Mouse (Mus musculus) heart, embryonic 14.5 days (tissue): ENCODE measurements around the gene Map4k1. TPM values are rescaled to one million over a fixed set of nuclear protein-coding genes. Genes with fewer than 3 reads are reported as not detected.

ENCODE experiments used
- ATAC-seq: fragments of 200-750 bp; cut with Nextera tagmentation; 2 replicates; pipeline ENCODE4 v1.8.0; 2017; ENCODE audit warnings: low read depth, moderate TSS enrichment; ENCODE audit not compliant: insufficient number of reproducible peaks, insufficient read depth, low FRiP score
- H3K27ac ChIP-seq, 2 experiments: fragments of 200-500 bp in 1 of 2; fragments of 300-500 bp in 1 of 2; sonication (generic) in 1 of 2; replicated peaks in 1 of 2; 2 replicates each; pipeline ENCODE4 v1.5.1; 2012 to 2014; ENCODE audit warnings: low read depth in 2 of 2, low read length in 2 of 2, control low read depth in 1 of 2, mild to moderate bottlenecking in 1 of 2, mixed read lengths in 1 of 2; ENCODE audit not compliant: control insufficient read depth in 1 of 2, insufficient read depth in 1 of 2
- H3K27me3 ChIP-seq: fragments of 300-500 bp; sonication (generic); 2 replicates; pipeline ENCODE4 v1.6.1; 2014; ENCODE audit warnings: mild to moderate bottlenecking, low read length, control low read depth; ENCODE audit not compliant: control insufficient read depth, insufficient read depth
- H3K36me3 ChIP-seq: fragments of 300-500 bp; sonication (generic); 2 replicates; pipeline ENCODE4 v1.6.1; 2014; ENCODE audit warnings: mild to moderate bottlenecking, control low read depth, low read length, mixed read lengths; ENCODE audit not compliant: control insufficient read depth, insufficient read depth
- H3K4me1 ChIP-seq, 2 experiments: fragments of 200-500 bp in 1 of 2; fragments of 300-500 bp in 1 of 2; sonication (generic) in 1 of 2; 2 replicates each; pipeline ENCODE4 v1.6.1; 2012 to 2014; ENCODE audit warnings: low read length in 2 of 2, control low read depth in 1 of 2, mixed read lengths in 1 of 2; ENCODE audit not compliant: control insufficient read depth in 2 of 2, insufficient read depth in 2 of 2
- H3K4me2 ChIP-seq: fragments of 300-500 bp; sonication (generic); 2 replicates; pipeline ENCODE4 v1.6.1; 2014; ENCODE audit warnings: mild to moderate bottlenecking, low read length
- H3K4me3 ChIP-seq, 2 experiments: fragments of 200-500 bp in 1 of 2; fragments of 300-500 bp in 1 of 2; sonication (generic) in 1 of 2; 2 replicates each; pipeline ENCODE4 v1.5.1; 2012 to 2014; ENCODE audit warnings: low read length in 2 of 2, mild to moderate bottlenecking in 2 of 2, control low read depth in 1 of 2, low read depth in 1 of 2, moderate library complexity in 1 of 2; ENCODE audit not compliant: control insufficient read depth in 1 of 2, insufficient read depth in 1 of 2
- H3K9ac ChIP-seq: fragments of 300-500 bp; sonication (generic); 2 replicates; pipeline ENCODE4 v1.6.1; 2014; ENCODE audit warnings: mild to moderate bottlenecking, low read length
- H3K9me3 ChIP-seq: fragments of 300-500 bp; sonication (generic); 2 replicates; pipeline ENCODE4 v1.6.1; 2016; ENCODE audit warnings: low read length, control low read depth; ENCODE audit not compliant: control insufficient read depth
- WGBS: fragments of 180-500 bp; shearing (Covaris S2); extraction: QIAGEN DNeasy Blood & Tissue Kit; methylation state at CpG from one replicate; pipeline ENCODE4 v1.1.7; 2014; 5-methylcytosine and 5-hydroxymethylcytosine counted together
- polyA plus RNA-seq: library from polyadenylated mRNA; unstranded; fragments of >200 nt; fragmentation: Nextera tagmentation; extraction: Ambion mirVana; gene quantifications from 2 replicates; pipeline ENCODE4 v1.2.1, GENCODE M21; 2014

Map4k1 gene
- polyA plus RNA-seq, 1 experiment from 2014 or later = 2.8 TPM

DNA sequence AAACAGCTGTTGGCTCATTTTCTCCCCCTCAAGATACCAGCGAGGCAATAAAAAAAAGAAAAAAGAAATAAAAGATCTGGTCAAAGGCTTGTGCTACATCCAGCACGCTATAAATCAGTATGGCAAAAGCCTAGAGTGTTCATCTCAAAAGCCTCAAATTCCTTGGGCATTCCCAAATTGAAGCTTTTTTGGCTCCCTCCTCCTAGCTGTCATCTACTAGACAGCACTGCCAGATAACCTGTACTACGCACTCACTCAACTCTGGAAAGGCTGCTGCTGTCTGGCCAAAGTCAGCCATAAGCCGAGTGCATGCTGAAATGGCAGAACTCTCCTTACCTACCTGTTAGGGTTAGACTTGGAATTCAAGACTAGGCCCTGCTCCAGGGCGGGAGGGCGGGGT lies 24.6 kb upstream of the Map4k1 start:
- peaks cover 23% of the 10 kb centered on the region for H3K36me3 ChIP-seq
- peak overlapping the region; percentile 36 for H3K4me2 ChIP-seq
- H3K4me1 ChIP-seq = peaks cover 21 to 73% of the 10 kb centered on the region in 2 experiments
- H3K27me3 ChIP-seq = no peaks in the 10 kb centered on the region
- 43% methylated on average over 6 of the region's 6 CpGs for WGBS
- no peak for ATAC-seq
- no peaks in the 10 kb centered on the region for H3K9me3 ChIP-seq
- H3K9ac ChIP-seq = peak overlapping the region; percentile 35
- no peak overlapping the region for H3K4me3 ChIP-seq
- H3K27ac ChIP-seq = peak overlapping the region; percentile 27 to 83

DNA sequence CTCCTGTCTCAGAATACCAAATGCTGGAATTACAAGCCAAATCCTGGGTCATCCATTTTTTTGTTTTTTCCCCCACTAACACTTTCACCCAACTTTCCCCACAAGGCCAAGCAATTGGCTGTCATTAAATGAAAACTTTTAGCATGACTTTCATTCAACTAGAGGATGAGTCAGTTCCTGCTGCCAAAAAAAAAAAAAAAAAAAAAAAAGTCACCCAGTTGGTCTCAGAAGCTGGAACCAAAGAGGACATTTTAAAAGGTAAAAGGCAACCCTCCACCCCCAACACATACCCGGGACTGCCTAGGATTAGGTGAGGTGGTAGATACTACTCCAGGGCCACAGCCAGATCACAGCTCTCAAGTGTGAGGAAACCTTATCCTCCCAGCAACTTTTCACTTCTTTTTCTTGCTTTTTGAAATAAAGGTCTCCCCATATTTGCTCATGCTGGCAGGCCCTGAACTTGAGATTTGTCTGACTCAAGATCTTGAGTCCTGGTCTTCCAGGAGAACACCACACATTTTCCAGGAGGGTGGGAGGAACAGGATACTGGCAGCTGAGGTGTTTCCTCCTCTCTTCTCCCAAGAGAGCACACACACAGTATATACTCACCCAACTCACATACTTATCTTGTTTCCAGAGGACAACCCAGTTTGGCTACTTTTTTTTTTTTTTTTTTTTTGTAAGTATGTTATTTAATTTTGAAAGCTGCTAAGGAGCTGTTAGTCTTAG lies 23.7 kb upstream of the Map4k1 start:
- H3K4me3 ChIP-seq = 0 out of 4 replicates have a peak overlapping the region, but pooled peaks of 1 of the 2 experiments have one; percentile 100
- peak overlapping the region; percentile 49 to 88 for H3K27ac ChIP-seq
- peak overlapping the region; percentile 99 for H3K9ac ChIP-seq
- no peak for ATAC-seq
- H3K4me1 ChIP-seq = peaks cover 21 to 69% of the 10 kb centered on the region in 2 experiments
- peaks cover 23% of the 10 kb centered on the region for H3K36me3 ChIP-seq
- no peaks in the 10 kb centered on the region for H3K9me3 ChIP-seq
- WGBS = 19% methylated on average over 1 of the region's 1 CpGs
- H3K4me2 ChIP-seq = peak overlapping the region; percentile 88
- no peaks in the 10 kb centered on the region for H3K27me3 ChIP-seq

DNA sequence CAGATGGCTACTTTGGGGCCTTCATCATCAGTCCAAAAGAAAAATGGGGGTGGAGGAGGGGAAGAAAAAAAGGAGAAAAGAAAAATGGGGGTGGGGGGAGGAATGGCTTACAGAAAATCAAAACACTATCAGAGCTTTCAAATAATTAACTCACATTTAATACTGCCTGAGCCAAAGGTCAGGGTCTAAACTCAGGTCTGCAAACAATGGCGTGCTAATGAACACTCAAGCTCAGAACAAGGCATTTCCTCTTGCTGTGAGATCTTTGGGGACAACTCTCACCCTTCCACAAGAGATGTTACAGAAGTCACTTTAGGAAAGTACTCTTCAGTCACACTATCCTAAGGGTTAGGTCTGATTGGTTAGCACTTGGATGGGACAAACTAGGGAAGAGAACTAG lies 23.1 kb upstream of the Map4k1 start:
- Histone ChIP-seq H3K4me3 (peak overlapping the region in 1 of 2 experiments; percentile 100; a peak in 2 of 4 replicates), H3K4me2 (peak overlapping the region; percentile 88), H3K27ac (peak overlapping the region in 1 of 2 experiments; percentile 88; a peak in 2 of 4 replicates), H3K9me3 (no peaks in the 10 kb centered on the region), H3K9ac (peak overlapping the region; percentile 99), H3K27me3 (no peaks in the 10 kb centered on the region), H3K4me1 (peaks cover 16 to 63% of the 10 kb centered on the region in 2 experiments), H3K36me3 (peaks cover 23% of the 10 kb centered on the region)
- WGBS = 45% methylated on average over 1 of the region's 1 CpGs
- ATAC-seq = no peak

DNA sequence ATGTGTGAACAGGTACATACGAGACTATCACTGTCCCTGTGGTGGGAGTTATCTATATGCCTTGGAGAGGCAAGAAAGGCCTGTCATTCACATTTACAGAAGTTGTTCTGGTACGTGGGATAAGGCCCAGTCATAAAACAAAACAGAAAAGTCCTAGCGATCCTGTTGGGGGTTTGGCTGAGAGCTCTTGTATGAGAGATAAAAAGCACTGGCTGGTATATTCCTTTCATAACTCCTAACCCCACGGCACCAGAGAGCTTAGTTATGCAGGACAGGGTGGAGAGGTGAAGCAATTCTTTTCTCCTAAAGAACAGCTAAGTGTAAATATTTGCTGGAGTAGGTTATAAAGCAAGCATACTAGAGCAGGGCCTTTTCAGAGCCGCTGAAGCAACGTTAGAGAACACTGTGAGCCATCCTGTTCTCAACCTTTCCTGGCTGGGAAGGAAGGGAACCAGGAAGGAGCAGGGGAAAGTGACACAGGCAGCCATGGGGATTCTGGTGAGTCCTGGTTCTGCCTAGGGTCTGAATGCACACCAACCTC lies 22.3 kb upstream of the Map4k1 start:
- 5% methylated on average over 6 of the region's 6 CpGs for WGBS
- H3K4me1 ChIP-seq = peaks cover 13 to 57% of the 10 kb centered on the region in 2 experiments

DNA sequence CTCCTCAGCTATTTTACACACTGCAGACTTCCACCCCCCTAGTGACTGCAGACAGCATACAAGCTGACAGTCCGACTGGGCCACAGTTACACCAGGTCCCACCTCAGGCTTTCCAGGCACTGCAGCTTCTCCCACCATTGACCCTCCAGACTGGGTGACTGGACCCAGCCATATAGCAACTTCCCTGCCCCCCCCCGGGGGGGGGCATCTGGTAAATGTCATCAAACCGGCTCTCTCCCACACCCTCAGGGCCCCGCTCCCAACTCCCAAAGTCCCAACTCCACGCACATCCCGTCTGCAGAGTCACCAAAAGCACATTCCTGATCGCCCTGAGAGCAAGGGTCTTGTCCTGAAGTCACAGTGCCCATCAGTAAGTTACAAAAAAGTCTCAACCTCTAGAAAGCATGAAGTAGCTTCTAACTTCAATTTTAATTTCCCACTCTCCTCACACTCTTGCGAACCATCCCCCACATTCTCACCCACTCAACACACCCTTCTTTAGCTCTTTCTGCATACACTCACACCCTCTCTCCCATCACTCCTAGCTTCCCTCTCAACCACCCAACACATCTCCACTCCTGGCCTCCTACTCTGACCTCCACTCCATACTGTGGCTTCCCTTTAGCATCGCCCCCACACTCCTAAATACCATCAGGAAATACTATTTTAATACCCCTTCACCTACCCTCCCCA lies 21.4 kb upstream of the Map4k1 start:
- no peak for ATAC-seq
- Histone ChIP-seq H3K27ac (peak overlapping the region; percentile 88 to 89), H3K9me3 (no peaks in the 10 kb centered on the region), H3K27me3 (no peaks in the 10 kb centered on the region), H3K36me3 (peaks cover 18% of the 10 kb centered on the region; the same call in 1 of the 2 replicates), H3K4me3 (peak overlapping the region; percentile 96 to 100), H3K4me1 (peaks cover 10 to 47% of the 10 kb centered on the region in 2 experiments), H3K4me2 (peak overlapping the region; percentile 88), H3K9ac (peak overlapping the region; percentile 99)
- WGBS = 2% methylated on average over 9 of the region's 9 CpGs

More for the DNA sequence above, 22.3 kb upstream of the Map4k1 start:
- Histone ChIP-seq H3K27me3 (no peaks in the 10 kb centered on the region), H3K36me3 (peaks cover 23% of the 10 kb centered on the region), H3K4me2 (peak overlapping the region; percentile 88), H3K4me3 (peak overlapping the region; percentile 96 to 100), H3K9me3 (no peaks in the 10 kb centered on the region), H3K9ac (peak overlapping the region; percentile 99), H3K27ac (peak overlapping the region; percentile 88 to 89)
- no peak for ATAC-seq

DNA sequence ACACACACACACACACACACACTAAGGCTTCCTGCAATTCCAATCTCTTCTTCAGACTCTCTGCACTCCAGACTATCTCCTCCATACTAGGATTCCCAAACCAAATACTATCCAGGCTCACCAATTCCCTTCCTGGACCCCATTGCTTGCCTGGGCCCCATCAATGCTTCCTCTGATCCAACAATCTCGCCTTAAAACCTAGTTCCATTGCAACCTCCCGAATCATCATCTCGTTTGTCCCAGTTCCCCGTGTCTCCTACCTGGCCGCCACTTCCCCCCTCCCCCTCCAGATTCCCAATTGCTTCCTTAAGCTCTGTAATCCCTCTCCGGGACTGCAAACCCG lies 20.3 kb upstream of the Map4k1 start:
- Histone ChIP-seq H3K27ac (peak overlapping the region; percentile 88 to 89), H3K36me3 (peaks cover 10% of the 10 kb centered on the region; the same call in 1 of the 2 replicates), H3K4me2 (peak overlapping the region; percentile 88), H3K4me3 (peak overlapping the region; percentile 96 to 100), H3K4me1 (peaks cover 7 to 37% of the 10 kb centered on the region in 2 experiments), H3K9ac (peak overlapping the region; percentile 99), H3K27me3 (no peaks in the 10 kb centered on the region), H3K9me3 (no peaks in the 10 kb centered on the region)
- ATAC-seq = no peak
- WGBS = 0% methylated on average over 7 of the region's 7 CpGs

DNA sequence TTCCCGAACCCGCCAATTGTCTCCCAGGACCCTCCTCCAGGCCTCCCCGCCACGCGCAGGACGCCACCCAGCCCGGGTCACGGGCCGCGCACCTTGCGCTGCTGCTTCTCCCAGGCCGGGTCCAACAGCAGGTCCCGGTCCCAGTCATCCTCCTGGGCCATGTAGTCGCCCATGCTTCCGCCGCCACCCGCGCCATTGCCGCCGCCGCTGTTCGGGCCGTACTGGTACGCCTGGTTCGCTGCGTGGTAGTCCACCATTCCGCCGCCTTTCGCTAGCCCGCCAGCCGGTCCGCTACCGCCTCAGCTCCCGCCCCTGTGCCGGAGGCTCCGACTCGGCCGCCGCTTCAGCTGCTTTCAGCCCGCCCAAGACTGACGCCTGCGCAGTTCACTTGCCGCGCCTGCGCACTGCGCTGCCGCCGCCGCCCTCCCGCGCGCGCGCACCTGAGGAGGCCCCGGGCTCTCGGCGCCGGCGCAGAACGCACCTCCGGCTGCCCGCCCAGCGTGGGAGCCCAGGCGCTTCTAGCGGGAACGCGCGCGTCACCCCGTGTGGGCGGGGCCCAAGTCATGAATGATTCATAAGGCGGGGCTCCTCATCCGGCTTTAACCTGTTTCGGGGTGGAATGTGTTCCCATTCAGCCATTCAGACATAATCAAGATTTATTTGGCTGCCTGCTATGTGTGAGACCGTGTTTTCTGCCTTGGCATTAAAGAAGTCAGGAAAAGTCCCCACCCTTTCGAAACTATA lies 19.8 kb upstream of the Map4k1 start, which contains the start of gene Actn4:
TSS of gene Actn4 (minus strand) at position 414 of the 744 bp plus-strand sequence.
- Histone ChIP-seq H3K4me3 (peak within 1 kb of the TSS; percentile 96 to 100), H3K27ac (peak within 1 kb of the TSS; percentile 88 to 89), H3K9me3 (no peaks in the 10 kb centered on the region), H3K9ac (peak within 1 kb of the TSS; percentile 99), H3K4me1 (peaks cover 9 to 31% of the 10 kb centered on the region in 2 experiments), H3K4me2 (peak within 1 kb of the TSS; percentile 88), H3K36me3 (peaks cover 10% of the 10 kb centered on the region; the same call in 1 of the 2 replicates), H3K27me3 (no peaks in the 10 kb centered on the region)
- under 1% methylated on average over 75 of the region's 76 CpGs for WGBS
- ATAC-seq = peak; percentile 86
